Mouse (Mus musculus) kidney, embryonic 14.5 days (tissue): ENCODE results near the gene Fam72a. TPM values are rescaled to one million over a fixed set of nuclear protein-coding genes. Genes with fewer than 3 reads are reported as not detected.

Source experiments
- ATAC-seq: fragments of 200-750 bp; cut with Nextera tagmentation; 2 replicates; pipeline ENCODE4 v1.8.0; 2017; ENCODE audit warnings: moderate number of reproducible peaks, mild to moderate bottlenecking, moderate TSS enrichment, moderate library complexity; ENCODE audit not compliant: low FRiP score, low TSS enrichment
- H3K27ac ChIP-seq: fragments of 300-500 bp; sonication (generic); 2 replicates; pipeline ENCODE4 v1.5.1; 2014; ENCODE audit warnings: low read depth, mild to moderate bottlenecking, low read length, moderate library complexity, mixed read lengths
- H3K27me3 ChIP-seq: fragments of 300-500 bp; sonication (generic); 2 replicates; pipeline ENCODE4 v1.6.1; 2014; ENCODE audit warnings: mild to moderate bottlenecking, low read length; ENCODE audit not compliant: control insufficient read depth, insufficient read depth
- H3K36me3 ChIP-seq: fragments of 300-500 bp; sonication (generic); 2 replicates; pipeline ENCODE4 v1.6.1; 2014; ENCODE audit warnings: low read length, mixed read lengths; ENCODE audit not compliant: control insufficient read depth, insufficient read depth
- H3K4me1 ChIP-seq: fragments of 300-500 bp; sonication (generic); 2 replicates; pipeline ENCODE4 v1.6.1; 2014; ENCODE audit warnings: low read length, mixed read lengths; ENCODE audit not compliant: control insufficient read depth, insufficient read depth
- H3K4me2 ChIP-seq: fragments of 300-500 bp; sonication (generic); replicated peaks from 2 replicates; pipeline ENCODE4 v1.6.1; 2014; ENCODE audit warnings: low read depth, mild to moderate bottlenecking, low read length
- H3K4me3 ChIP-seq: fragments of 300-500 bp; sonication (generic); 2 replicates; pipeline ENCODE4 v1.5.1; 2014; ENCODE audit warnings: mild to moderate bottlenecking, low read length
- H3K9ac ChIP-seq: fragments of 300-500 bp; sonication (generic); 2 replicates; pipeline ENCODE4 v1.6.1; 2014; ENCODE audit warnings: low read depth, mild to moderate bottlenecking, low read length, moderate library complexity
- H3K9me3 ChIP-seq: fragments of 300-500 bp; sonication (generic); 2 replicates; pipeline ENCODE4 v1.6.1; 2016; ENCODE audit warnings: low read length; ENCODE audit not compliant: control insufficient read depth
- WGBS: fragments of 180-500 bp; shearing (Covaris S2); extraction: QIAGEN DNeasy Blood & Tissue Kit; methylation state at CpG from one replicate; pipeline ENCODE4 v1.1.7; 2014; 5-methylcytosine and 5-hydroxymethylcytosine counted together
- polyA plus RNA-seq: library from polyadenylated mRNA; unstranded; fragments of >200 nt; fragmentation: Nextera tagmentation; extraction: Ambion mirVana; gene quantifications from 2 replicates; pipeline ENCODE4 v1.2.1, GENCODE M21; 2014

The Fam72a gene
- polyA plus RNA-seq, 1 experiment from 2014 or later, result 2.7 TPM

DNA sequence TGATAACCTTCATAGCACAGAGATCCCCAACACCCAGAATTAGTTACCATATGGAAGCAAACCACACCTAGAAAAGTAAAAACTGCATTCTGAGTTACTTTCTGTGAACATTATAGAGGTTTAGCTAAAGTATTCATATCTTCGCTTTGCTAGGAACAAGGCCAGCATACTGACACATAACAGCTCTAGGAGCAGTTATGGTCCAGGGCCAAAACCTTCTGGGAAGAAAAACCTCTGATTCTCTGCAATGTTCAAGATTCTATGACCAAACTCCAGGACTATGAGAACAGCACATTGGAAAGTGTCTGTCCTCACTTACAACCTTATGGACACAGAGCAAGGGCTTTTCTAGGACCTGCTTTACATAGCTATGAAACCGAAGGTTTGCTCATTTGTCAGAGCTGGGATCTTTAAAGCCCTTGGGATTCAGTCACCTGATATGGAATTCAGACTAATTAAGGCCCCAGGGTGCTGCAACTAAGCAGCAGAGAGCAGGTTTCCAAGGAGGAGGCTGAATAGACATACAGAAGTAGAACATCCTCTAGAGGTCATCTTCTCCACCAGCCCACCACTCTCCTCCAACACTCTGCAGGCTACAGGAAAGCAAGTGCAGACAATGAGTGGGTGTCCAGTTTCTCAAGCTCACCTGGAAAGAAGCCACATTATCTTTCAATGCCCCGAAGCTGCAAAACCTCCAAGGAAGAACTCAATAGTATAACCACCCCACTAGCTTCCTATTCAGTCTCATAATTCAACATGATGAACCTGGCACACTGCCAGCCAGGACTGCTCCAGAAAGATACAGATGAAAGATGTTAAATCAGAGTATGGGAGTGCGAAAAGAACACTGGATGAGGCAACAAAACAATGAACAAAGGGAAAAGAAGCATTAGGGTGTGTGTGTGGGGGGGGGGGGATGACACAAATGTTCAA lies 33.5 kb upstream of the Fam72a start:
- no peak for ATAC-seq
- H3K27me3 ChIP-seq, result no peaks in the 10 kb centered on the region
- H3K9me3 ChIP-seq, result no peaks in the 10 kb centered on the region
- 71% methylated on average over 4 of the region's 4 CpGs for WGBS
- no peak overlapping the region for H3K4me3 ChIP-seq
- no peak overlapping the region for H3K4me2 ChIP-seq
- no peak overlapping the region for H3K27ac ChIP-seq
- no peaks in the 10 kb centered on the region for H3K4me1 ChIP-seq
- H3K9ac ChIP-seq, result no peak overlapping the region
- H3K36me3 ChIP-seq, result no peaks in the 10 kb centered on the region

DNA sequence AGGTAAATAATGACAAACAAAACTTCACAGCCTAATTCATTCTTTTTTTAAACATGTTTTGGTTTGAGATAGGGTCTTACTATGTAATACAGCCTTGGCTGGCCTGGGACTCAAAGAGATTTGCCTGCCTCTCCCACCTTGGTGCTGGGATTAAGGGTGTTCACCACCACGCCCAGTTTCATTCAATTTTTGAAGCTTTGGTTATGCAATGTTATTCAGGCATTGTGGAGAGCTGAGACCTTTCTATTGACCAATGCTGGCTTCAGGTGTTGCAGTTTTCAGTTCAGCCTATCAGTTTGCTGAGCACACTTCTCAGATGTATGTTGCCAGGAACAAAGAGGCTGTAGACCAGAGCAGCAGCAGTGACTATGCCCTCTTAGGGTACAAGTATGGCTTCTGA lies 29.5 kb upstream of the Fam72a start:
- Histone ChIP-seq H3K4me2 (no peak overlapping the region), H3K4me3 (no peak overlapping the region), H3K27ac (no peak overlapping the region), H3K9ac (no peak overlapping the region), H3K27me3 (no peaks in the 10 kb centered on the region), H3K9me3 (no peaks in the 10 kb centered on the region), H3K36me3 (no peaks in the 10 kb centered on the region), H3K4me1 (no peaks in the 10 kb centered on the region)
- 89% methylated on average over 1 of the region's 1 CpGs for WGBS
- ATAC-seq, result no peak

- H3K9me3 ChIP-seq, result no peaks in the 10 kb centered on the region
- ATAC-seq, result no peak
- H3K4me2 ChIP-seq, result no peak overlapping the region
- H3K36me3 ChIP-seq, result no peaks in the 10 kb centered on the region
- no peaks in the 10 kb centered on the region for H3K4me1 ChIP-seq
- H3K9ac ChIP-seq, result no peak overlapping the region
- no peak overlapping the region for H3K27ac ChIP-seq
- 86% methylated on average over 1 of the region's 1 CpGs for WGBS
- no peaks in the 10 kb centered on the region for H3K27me3 ChIP-seq
- H3K4me3 ChIP-seq, result no peak overlapping the region
Measured at GRCm38 (mm10) chr1:131501681-131502080, 26.0 kb upstream of the Fam72a start.

DNA sequence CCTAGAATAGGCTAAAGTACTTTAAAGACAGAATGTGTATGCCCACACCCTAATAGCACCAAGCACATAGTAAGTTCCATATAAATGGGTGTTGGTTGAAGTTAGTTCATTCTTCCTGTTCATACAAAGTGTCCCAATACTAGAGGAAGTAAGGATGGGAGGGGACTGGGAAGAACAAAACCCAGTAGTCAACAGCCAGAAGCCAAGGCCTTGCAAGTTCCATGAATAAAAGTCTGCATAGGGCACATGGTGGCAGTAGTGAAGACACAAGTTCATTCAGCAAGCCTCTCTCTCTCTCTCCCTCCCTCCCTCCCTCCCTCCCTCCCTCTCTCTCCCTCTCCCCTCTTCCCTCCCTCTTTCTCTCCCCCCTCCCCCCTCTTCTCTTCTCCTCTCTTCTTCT lies 16.6 kb upstream of the Fam72a start:
- Histone ChIP-seq H3K4me2 (no peak overlapping the region), H3K4me1 (no peaks in the 10 kb centered on the region), H3K27ac (no peak overlapping the region), H3K9me3 (no peaks in the 10 kb centered on the region), H3K27me3 (no peaks in the 10 kb centered on the region), H3K4me3 (no peak overlapping the region), H3K9ac (no peak overlapping the region), H3K36me3 (no peaks in the 10 kb centered on the region)
- ATAC-seq, result no peak

DNA sequence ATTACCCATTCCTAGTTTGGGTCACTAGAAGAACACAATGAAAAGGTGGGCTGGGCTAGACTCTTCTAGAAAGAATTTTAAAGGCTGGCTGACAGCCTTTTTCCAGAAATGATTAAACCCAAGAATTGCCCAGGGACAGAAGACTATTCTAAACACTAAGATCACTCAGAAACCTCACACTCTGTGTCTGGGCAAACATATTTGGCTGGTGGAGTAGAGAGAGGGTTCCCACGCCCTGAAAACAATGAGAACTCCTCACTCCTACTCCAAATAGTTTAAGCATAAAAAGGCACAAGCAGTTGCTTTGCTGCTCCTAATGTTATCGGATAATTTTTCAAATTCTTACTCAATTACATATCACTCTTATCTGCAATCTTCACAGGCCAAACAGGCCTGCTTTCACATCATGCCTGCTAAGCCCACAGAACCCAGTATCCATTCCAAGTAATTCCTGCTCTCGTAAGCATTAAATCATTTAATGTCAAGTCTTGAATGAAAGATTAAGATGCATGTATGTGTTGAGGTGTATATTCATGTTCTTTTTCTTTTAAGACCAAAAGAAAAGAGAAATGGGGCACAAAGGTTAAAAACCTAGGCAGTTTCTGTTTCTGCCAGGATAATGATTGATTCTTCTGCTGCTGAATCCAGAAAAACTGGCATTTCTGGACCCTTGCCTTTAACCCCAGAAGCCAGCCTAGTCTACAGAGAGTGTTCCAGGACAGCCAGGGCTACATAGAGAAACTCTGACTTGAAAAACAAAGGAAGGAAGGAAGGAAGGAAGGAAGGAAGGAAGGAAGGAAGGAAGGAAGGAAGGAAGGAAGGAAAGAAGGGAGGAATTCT lies 15.8 kb upstream of the Fam72a start:
- 75% methylated on average over 3 of the region's 3 CpGs for WGBS
- Histone ChIP-seq H3K9ac (no peak overlapping the region), H3K4me2 (no peak overlapping the region), H3K4me3 (no peak overlapping the region), H3K4me1 (no peaks in the 10 kb centered on the region), H3K9me3 (no peaks in the 10 kb centered on the region), H3K27me3 (no peaks in the 10 kb centered on the region), H3K36me3 (no peaks in the 10 kb centered on the region), H3K27ac (no peak overlapping the region)
- ATAC-seq, result no peak

DNA sequence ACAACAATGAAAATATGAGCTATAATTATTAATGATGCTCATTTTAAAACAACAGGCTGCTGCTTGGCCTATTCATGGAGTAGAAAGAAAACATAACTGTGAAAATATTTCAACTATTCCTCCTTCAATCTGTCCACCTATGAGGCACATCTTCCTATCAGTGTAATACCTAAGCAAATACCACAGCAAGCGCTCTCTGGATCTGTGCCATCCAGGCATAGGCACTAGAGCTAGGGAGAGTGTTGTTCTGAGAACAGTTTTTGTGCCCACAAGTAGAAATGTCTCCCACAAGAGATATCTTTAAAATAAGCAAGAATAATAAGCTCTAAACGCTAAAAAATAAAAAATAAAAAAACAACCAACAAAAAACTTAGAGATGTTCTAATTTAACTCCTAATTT lies 14.6 kb upstream of the Fam72a start:
- Histone ChIP-seq H3K9me3 (no peaks in the 10 kb centered on the region), H3K36me3 (no peaks in the 10 kb centered on the region), H3K4me2 (no peak overlapping the region), H3K9ac (no peak overlapping the region), H3K27ac (no peak overlapping the region), H3K4me3 (no peak overlapping the region), H3K4me1 (no peaks in the 10 kb centered on the region), H3K27me3 (no peaks in the 10 kb centered on the region)
- WGBS, result 92% methylated on average over 2 of the region's 2 CpGs
- no peak for ATAC-seq

DNA sequence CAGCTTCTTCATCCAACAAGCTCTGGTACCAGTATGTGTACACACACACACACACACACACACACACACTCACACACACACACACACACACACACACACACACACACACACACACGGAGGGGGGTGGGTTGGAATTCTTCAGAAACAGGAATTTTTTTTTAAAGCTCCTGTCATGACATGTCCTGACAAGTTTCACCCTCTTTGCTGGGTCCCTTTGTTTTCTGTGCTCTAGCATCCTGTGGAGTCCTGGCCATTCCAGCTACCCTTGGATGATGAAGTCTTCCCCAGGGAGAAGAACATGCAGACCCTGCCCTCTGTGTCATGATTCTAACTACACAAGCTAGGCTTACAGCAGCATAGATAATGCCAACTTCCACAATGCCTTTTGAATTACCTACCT lies 13.5 kb upstream of the Fam72a start:
- no peak overlapping the region for H3K9ac ChIP-seq
- no peak for ATAC-seq
- no peaks in the 10 kb centered on the region for H3K36me3 ChIP-seq
- no peak overlapping the region for H3K4me2 ChIP-seq
- H3K4me1 ChIP-seq, result no peaks in the 10 kb centered on the region
- H3K4me3 ChIP-seq, result no peak overlapping the region
- WGBS, result 84% methylated on average over 1 of the region's 1 CpGs
- H3K9me3 ChIP-seq, result no peaks in the 10 kb centered on the region
- no peaks in the 10 kb centered on the region for H3K27me3 ChIP-seq
- H3K27ac ChIP-seq, result no peak overlapping the region

DNA sequence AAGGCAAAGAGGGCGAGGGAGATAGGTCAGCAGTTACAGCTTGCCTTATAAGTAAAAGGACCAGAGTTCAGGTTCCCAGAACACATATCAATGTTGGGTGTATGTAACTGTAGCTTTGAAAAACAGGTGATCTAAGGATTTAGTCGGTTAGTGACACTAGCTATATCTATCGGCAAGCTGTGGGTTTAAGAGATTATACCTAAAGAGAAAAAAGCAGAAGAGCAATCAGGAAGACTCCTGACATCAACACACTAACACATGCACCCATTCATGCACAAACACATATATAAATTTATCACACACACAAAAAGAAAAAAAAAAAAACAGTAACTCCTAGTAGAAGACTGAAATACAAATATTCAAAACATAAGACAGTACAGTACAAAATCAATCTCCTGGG lies 11.1 kb upstream of the Fam72a start:
- Histone ChIP-seq H3K9me3 (no peaks in the 10 kb centered on the region), H3K36me3 (no peaks in the 10 kb centered on the region; the same call in 1 of the 2 replicates)
- whole genome bisulfite sequencing, result 90% methylated on average over 3 of the region's 3 CpGs

DNA sequence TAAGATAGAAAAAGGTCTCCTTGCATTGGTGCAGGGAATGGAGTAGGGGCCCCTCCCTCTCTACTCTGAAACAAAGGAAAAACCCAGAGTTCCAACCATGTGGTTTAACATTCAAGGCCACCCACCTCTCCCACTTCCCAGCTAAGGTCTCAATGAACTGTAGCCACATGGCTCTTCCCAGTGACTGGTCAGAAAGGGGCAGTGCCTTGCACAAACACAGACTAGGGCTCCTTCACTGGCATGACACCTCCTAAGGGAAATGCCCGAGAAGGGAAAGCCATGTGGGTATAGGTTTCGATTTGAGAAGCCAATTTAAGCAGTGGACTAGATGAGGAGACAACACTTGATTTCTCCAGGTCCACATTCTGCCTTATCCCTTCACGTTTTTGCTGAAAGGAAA lies 3.9 kb upstream of the Fam72a start:
- H3K27me3 ChIP-seq, result no peaks in the 10 kb centered on the region
- WGBS, result 30% methylated on average over 3 of the region's 3 CpGs
- no peaks in the 10 kb centered on the region for H3K9me3 ChIP-seq
- ATAC-seq, result no peak
- H3K4me3 ChIP-seq, result peak overlapping the region; percentile 78; the same call in 1 of the 2 replicates
- no peaks in the 10 kb centered on the region; the same call in 1 of the 2 replicates for H3K36me3 ChIP-seq
- no peak overlapping the region for H3K9ac ChIP-seq
- peak overlapping the region; percentile 91 for H3K4me2 ChIP-seq
- H3K27ac ChIP-seq, result no peak overlapping the region
- peaks cover 28% of the 10 kb centered on the region for H3K4me1 ChIP-seq

More for the DNA sequence above, 11.1 kb upstream of the Fam72a start:
- Histone ChIP-seq H3K27me3 (no peaks in the 10 kb centered on the region), H3K4me1 (no peaks in the 10 kb centered on the region), H3K4me3 (no peak overlapping the region), H3K27ac (no peak overlapping the region), H3K9ac (no peak overlapping the region), H3K4me2 (no peak overlapping the region)
- no peak for ATAC-seq
